Mouse (Mus musculus) adrenal gland, adult 2 months (tissue): ENCODE results near the gene Bag3. TPM values are rescaled to one million over a fixed set of nuclear protein-coding genes. Genes with fewer than 3 reads are reported as not detected.

Source experiments
- microRNA-seq, 2 experiments: library from miRNA; unstranded; fragments of <30 nt; microRNA quantifications; one replicate each; pipeline ENCODE4 v1.2.0; 2021
- polyA plus RNA-seq: library from polyadenylated mRNA; depleted of rRNA; stranded (reverse); fragments of >200 nt; gene quantifications from 2 replicates; pipeline ENCODE4 v1.2.3, GENCODE M21; 2012; rRNA removed
- total RNA-seq, 2 experiments: library from RNA; stranded (reverse); gene quantifications; 2 replicates each; pipeline ENCODE4 v1.2.3; 2021

The Bag3 gene
- total and polyA plus RNA-seq, 3 experiments, result 143 to 425 (median 360) TPM

Small RNA genes within 50 kb of the gene (microRNA-seq; reads per million reads assigned to microRNA genes)
- gene Gm24365, result 0 reads per million in 2 experiments

Other genes with a start within 250 kb of the Bag3 start
- gene BC017158, start 225.4 kb upstream of the Bag3 start, total RNA-seq, result 10 to 100 TPM; 28.6 to 33.0 TPM
- gene BC017158, start 225.4 kb upstream of the Bag3 start, polyA plus RNA-seq, result 62.7 and 66.8 TPM in 2 replicates
- 10 to 100 TPM; 10.5 to 23.8 TPM for gene Rgs10, start 104.9 kb upstream of the Bag3 start, total RNA-seq
- 9.1 and 11.9 TPM in 2 replicates for gene Rgs10, start 104.9 kb upstream of the Bag3 start, polyA plus RNA-seq
- 10 to 100 TPM; 73.1 to 96.3 TPM for gene Tial1, start 61.9 kb upstream of the Bag3 start, total RNA-seq
- gene Tial1, start 61.9 kb upstream of the Bag3 start, polyA plus RNA-seq, result 26.4 and 33.0 TPM in 2 replicates
- gene Inpp5f, start 87.7 kb downstream of the Bag3 start, total RNA-seq, result 10 to 100 TPM; 18.2 to 21.7 TPM
- gene Inpp5f, start 87.7 kb downstream of the Bag3 start, polyA plus RNA-seq, result 10.7 and 10.9 TPM in 2 replicates
- gene Mcmbp, start 216.9 kb downstream of the Bag3 start, total RNA-seq, result 10 to 100 TPM; 31.3 to 33.5 TPM
- 20.5 and 22.4 TPM in 2 replicates for gene Mcmbp, start 216.9 kb downstream of the Bag3 start, polyA plus RNA-seq
- 10 to 100 TPM; 39.9 to 59.5 TPM for gene Sec23ip, start 221.3 kb downstream of the Bag3 start, total RNA-seq
- gene Sec23ip, start 221.3 kb downstream of the Bag3 start, polyA plus RNA-seq, result 19.7 and 22.7 TPM in 2 replicates